Mouse (Mus musculus): Measurements from ENCODE around the gene Mast3. TPM values are rescaled to one million over a fixed set of nuclear protein-coding genes. Genes with fewer than 3 reads are reported as not detected.

The Mast3 gene
- total and polyA plus RNA-seq, 2 experiments from 2014 or later: 24.0 to 33.2 TPM

DNA sequence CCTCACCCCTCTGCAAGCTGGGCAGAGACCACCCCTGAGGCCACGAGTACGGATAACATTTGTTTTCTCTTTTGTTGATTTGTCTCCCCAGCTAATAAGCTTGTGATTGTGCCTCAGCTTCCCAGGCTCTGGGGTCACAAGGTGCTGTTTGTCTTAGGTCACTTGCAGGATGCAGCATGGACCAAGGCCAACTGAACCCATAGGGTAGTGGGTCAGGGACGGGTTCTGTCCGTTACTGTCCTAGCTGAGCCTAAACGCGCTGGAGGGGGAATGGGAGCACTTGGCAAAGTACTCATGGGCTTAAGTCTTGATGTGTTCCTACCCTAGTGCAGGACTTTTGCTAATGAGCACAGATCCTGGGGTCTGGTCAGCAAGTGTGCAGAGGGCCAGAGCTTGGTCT, 37.4 kb downstream of the Mast3 start:
- Histone ChIP-seq H3K9ac (replicated peaks; ENCODE audit: low read length, poor library complexity, severe bottlenecking) (no peak overlapping the region), H3K27ac (ENCODE audit: low read depth, low read length) (no peak overlapping the region), H3K9me3 (ENCODE audit: low read length) (no peaks in the 10 kb centered on the region), H3K27me3 (ENCODE audit: insufficient read depth, low read length) (0 out of 2 replicates have a peak, but pooled peaks cover 4% of the 10 kb centered on the region), H3K36me3 (ENCODE audit: insufficient read depth, low read length) (peaks cover 50% of the 10 kb centered on the region), H3K4me1 (ENCODE audit: insufficient read depth, low read length) (no peaks in the 10 kb centered on the region; the same call in 1 of the 2 replicates), H3K4me2 (ENCODE audit: low read depth, low read length, poor library complexity, severe bottlenecking) (no peak overlapping the region), H3K4me3 (ENCODE audit: low read depth, low read length) (no peak overlapping the region)
- no peak for TF ChIP-seq CTCF (IDR thresholded peaks at IDR 0.05)
- WGBS: 77% methylated on average over 6 of the region's 6 CpGs
- DNase-seq (ENCODE audit: low spot score) (no peak), ATAC-seq (ENCODE audit: low FRiP score) (no peak)

DNA sequence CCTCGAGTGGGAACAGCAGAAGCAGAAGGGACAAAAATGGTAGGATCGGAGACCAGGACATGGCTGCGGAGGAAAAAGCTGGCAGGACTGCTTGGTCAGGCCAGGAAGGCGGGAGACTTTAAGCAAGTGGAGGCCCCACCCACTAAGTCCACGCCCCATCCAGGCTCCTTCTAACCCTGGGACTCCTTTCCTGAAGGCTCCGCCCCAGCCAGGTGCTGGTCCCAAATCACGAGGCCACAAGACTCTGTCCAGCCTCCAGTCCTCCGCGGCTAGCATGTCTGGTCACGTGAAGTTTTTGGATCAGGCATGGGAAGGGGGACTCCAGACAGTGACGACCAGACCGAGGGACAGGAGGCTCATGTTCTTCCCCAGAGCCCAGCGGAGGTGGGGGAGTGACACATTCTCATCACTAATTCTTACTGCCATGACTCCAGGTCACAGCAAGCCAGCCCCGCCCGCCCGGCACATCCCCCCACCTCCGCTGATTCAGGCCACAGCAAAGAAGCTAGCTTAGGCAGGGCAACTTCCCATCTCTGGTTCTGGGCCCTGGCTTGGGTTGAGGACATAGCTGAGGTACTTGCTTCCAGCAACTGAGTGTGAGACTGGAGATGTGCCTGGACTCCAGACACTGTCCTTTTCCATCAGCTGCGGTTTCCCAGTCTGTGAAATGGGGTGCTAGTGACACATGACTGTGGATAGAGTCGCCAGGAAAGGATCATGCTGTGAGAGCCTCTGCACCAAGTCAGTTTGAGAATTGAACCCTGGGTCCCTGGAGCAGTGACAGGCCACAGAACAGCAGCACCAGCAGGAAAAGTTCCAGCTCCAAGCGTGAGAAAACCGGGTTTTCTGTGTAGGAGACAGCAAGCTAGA, 38.0 kb downstream of the Mast3 start:
- Histone ChIP-seq H3K27me3 (ENCODE audit: insufficient read depth, low read length) (0 out of 2 replicates have a peak, but pooled peaks cover 4% of the 10 kb centered on the region), H3K4me1 (ENCODE audit: insufficient read depth, low read length) (no peaks in the 10 kb centered on the region; the same call in 1 of the 2 replicates), H3K4me2 (ENCODE audit: low read depth, low read length, poor library complexity, severe bottlenecking) (peak overlapping the region; percentile 38), H3K27ac (ENCODE audit: low read depth, low read length) (no peak overlapping the region), H3K9me3 (ENCODE audit: low read length) (no peaks in the 10 kb centered on the region), H3K4me3 (ENCODE audit: low read depth, low read length) (peak overlapping the region; percentile 22), H3K9ac (replicated peaks; ENCODE audit: low read length, poor library complexity, severe bottlenecking) (peak overlapping the region; percentile 44; the same call in 1 of the 2 replicates), H3K36me3 (ENCODE audit: insufficient read depth, low read length) (peaks cover 43% of the 10 kb centered on the region)
- ATAC-seq (ENCODE audit: low FRiP score) (no peak), DNase-seq (ENCODE audit: low spot score) (peak; percentile 17)
- WGBS: 8% methylated on average over 21 of the region's 21 CpGs
- TF ChIP-seq CTCF (IDR thresholded peaks at IDR 0.05): no peak

- Histone ChIP-seq H3K4me1 (ENCODE audit: insufficient read depth, low read length) (no peaks in the 10 kb centered on the region; the same call in 1 of the 2 replicates), H3K27ac (ENCODE audit: low read depth, low read length) (no peak overlapping the region), H3K9me3 (ENCODE audit: low read length) (no peaks in the 10 kb centered on the region), H3K4me2 (ENCODE audit: low read depth, low read length, poor library complexity, severe bottlenecking) (peak overlapping the region; percentile 38), H3K9ac (replicated peaks; ENCODE audit: low read length, poor library complexity, severe bottlenecking) (peak overlapping the region; percentile 44; the same call in 1 of the 2 replicates), H3K27me3 (ENCODE audit: insufficient read depth, low read length) (0 out of 2 replicates have a peak, but pooled peaks cover 4% of the 10 kb centered on the region), H3K4me3 (ENCODE audit: low read depth, low read length) (peak overlapping the region; percentile 22), H3K36me3 (ENCODE audit: insufficient read depth, low read length) (peaks cover 35% of the 10 kb centered on the region)
- DNase-seq (ENCODE audit: low spot score): no peak
- WGBS: 5% methylated on average over 34 of the region's 34 CpGs
- TF ChIP-seq CTCF (IDR thresholded peaks at IDR 0.05): no peak
- no peak for ATAC-seq (ENCODE audit: low FRiP score)
Measured at GRCm38 (mm10) chr8:70765838-70766570, 38.9 kb downstream of the Mast3 start.

- ATAC-seq (ENCODE audit: low FRiP score) (no peak), DNase-seq (ENCODE audit: low spot score) (no peak)
- Histone ChIP-seq H3K4me2 (ENCODE audit: low read depth, low read length, poor library complexity, severe bottlenecking) (no peak overlapping the region; the same call in 1 of the 2 replicates), H3K9me3 (ENCODE audit: low read length) (no peaks in the 10 kb centered on the region), H3K27me3 (ENCODE audit: insufficient read depth, low read length) (0 out of 2 replicates have a peak, but pooled peaks cover 4% of the 10 kb centered on the region), H3K9ac (replicated peaks; ENCODE audit: low read length, poor library complexity, severe bottlenecking) (no peak overlapping the region), H3K36me3 (ENCODE audit: insufficient read depth, low read length) (peaks cover 28% of the 10 kb centered on the region), H3K4me1 (ENCODE audit: insufficient read depth, low read length) (peaks cover under 1% of the 10 kb centered on the region; the same call in 1 of the 2 replicates), H3K27ac (ENCODE audit: low read depth, low read length) (no peak overlapping the region), H3K4me3 (ENCODE audit: low read depth, low read length) (peak overlapping the region; percentile 22; the same call in 1 of the 2 replicates)
- TF ChIP-seq CTCF (IDR thresholded peaks at IDR 0.05): no peak
- 80% methylated on average over 9 of the region's 9 CpGs for WGBS
Measured at GRCm38 (mm10) chr8:70765329-70765728, 39.5 kb downstream of the Mast3 start.

DNA sequence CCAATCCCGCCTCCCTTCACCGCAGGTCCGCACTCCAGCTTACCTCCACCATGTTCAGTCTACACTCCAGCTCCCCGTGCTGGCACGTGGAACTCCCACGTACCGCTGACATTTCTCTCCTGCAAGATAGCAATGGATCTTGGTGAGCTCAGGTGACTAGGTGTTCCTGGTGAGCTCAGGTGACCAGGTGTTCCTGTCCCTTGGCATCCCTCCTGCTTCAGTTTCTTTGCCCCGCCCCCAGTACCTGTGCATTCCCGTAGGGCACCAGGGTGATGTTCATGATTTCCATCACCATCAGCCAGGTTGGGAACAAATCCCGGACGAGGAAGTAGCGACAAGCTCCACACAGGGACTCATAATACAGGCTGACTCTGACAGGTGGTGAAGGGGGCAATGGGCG, 40.2 kb downstream of the Mast3 start:
- Histone ChIP-seq H3K4me1 (ENCODE audit: insufficient read depth, low read length) (peaks cover 7% of the 10 kb centered on the region; the same call in 1 of the 2 replicates), H3K9ac (replicated peaks; ENCODE audit: low read length, poor library complexity, severe bottlenecking) (no peak overlapping the region), H3K27me3 (ENCODE audit: insufficient read depth, low read length) (0 out of 2 replicates have a peak, but pooled peaks cover 4% of the 10 kb centered on the region), H3K4me2 (ENCODE audit: low read depth, low read length, poor library complexity, severe bottlenecking) (no peak overlapping the region), H3K27ac (ENCODE audit: low read depth, low read length) (no peak overlapping the region), H3K9me3 (ENCODE audit: low read length) (no peaks in the 10 kb centered on the region), H3K36me3 (ENCODE audit: insufficient read depth, low read length) (peaks cover 25% of the 10 kb centered on the region), H3K4me3 (ENCODE audit: low read depth, low read length) (no peak overlapping the region)
- 92% methylated on average over 13 of the region's 13 CpGs for WGBS
- DNase-seq (ENCODE audit: low spot score) (no peak), ATAC-seq (ENCODE audit: low FRiP score) (no peak)
- no peak for TF ChIP-seq CTCF (IDR thresholded peaks at IDR 0.05)
